Mouse (Mus musculus) cerebellum, postnatal 36 days (tissue): Measurements from ENCODE around the gene Cux2.
A peak's percentile ranks its signal among the peaks of the same experiment; 100 is the strongest.

ENCODE experiments used
- DNase-seq, 2 experiments: peaks; one replicate each; pipeline ENCODE4 v3.0.0; 2021 to 2022; ENCODE audit warnings: mixed read lengths in 2 of 2

Gene Cux2

DNA sequence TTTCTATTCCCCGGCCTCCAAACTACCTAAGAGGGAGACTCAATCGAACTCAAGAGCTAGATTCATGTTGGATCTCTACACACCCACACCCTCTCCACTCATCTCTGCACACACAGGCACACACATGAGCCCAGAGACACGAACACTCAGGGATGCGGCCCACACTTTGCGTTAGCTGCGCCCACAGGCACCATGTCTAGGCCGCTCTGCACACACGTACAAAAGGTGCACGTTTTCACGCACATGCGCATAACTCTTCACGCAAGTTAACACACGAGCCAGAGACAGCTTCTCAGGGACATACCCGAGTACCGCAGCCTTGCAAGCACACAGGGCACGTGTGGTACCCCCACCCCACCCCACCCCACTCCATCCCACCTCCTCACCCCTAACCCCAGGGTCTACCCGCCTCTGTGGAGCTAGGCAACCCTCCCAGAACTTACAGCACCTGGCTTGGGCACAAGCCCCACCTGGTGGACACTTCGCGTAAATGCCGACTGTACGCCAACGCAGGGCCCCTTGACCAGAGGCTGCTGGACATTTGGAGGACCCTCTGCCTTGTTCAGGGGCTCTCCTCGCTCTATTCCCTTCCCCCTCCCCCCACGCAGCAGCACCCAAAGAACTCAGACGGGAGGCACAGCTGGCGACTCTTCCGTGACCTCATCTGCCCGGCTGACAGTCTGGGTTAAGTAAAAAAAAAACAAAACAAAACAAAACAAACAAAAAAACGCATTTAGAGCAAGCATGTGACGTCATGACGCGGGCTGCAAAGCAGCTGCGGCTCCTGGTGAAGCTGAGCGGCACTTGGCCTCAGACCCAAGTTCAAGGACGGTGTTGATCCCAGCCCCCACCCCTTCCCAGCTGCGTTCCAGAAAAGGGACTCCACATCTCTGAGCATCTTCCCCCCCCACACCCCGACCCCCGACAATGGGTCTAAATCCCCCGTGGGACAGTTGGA lies 9.4 kb upstream of the Cux2 start:
- peak; percentile 65 to 68 for DNase-seq

DNA sequence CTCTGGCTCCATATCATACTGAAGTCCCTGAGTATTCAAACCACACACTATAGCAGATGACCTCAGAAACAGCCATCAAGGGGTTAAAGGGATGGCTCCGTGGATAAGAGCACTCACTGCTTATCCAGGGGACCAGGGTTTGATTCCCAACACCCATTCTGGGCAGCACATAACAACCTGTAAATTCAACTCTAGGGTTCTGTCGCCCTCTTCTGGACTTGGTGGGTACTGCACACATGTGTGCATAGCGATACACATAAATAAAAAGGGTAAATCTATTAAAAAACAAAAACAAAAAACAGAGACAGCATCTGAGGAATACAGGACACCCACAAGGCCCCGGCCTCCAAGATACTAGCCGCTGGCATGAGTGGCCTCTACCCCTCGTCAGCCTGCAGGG lies 7.7 kb upstream of the Cux2 start:
- no peak for DNase-seq

DNA sequence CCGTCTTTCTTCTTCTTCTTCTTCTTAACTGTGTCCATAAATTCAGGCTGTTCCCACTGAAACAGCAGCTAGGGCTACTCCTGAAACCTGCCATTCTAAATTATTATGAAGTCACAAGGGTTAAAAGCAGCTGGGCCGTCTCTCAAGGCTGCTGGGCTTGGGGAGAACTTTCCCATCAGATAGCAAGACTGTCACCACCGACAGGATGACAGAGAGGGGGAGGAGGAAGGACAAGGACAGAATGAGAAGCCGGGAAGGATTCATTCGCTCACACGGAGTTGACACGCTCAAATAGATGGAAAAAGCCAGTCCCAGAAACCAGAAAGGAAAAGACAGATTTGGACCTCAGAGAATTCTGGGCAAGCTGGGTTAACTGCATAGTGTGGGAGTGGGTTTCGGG lies 6.7 kb upstream of the Cux2 start:
- DNase-seq: no peak

DNA sequence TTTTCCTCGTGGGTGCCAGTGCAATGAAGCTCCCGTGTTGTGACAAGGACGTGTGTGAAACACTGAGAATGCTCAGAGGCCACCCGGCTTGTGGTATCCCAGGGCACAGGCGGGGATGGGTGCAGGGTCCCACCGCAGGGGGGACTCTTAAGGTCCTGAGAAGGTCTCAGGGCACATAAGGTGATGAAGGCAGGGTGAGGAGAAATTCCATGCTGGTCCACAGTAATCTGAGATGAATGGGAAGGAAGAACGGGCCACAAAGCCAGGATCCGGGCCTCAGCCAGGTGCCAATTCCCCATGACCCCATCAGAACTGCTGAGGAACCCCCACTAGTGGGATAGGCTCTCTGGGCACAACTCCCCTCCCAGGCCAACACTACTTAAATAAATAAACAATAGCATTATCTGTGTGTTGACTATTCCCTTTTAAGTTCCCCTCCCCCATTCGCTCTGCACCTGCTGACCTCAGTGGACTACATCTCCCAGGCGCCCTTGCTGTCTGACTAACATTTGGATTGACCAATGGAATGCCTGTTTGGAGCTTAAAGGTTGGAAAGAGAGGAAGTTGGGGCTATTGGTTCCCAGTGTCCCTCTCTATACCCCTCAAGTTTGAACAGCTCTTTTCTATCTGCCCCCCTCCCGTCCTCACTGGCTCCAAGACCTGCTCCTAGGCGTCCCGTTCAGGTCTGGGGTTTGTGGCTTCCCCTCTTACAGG lies 4.4 kb upstream of the Cux2 start:
- peak; percentile 71 to 73 for DNase-seq

DNA sequence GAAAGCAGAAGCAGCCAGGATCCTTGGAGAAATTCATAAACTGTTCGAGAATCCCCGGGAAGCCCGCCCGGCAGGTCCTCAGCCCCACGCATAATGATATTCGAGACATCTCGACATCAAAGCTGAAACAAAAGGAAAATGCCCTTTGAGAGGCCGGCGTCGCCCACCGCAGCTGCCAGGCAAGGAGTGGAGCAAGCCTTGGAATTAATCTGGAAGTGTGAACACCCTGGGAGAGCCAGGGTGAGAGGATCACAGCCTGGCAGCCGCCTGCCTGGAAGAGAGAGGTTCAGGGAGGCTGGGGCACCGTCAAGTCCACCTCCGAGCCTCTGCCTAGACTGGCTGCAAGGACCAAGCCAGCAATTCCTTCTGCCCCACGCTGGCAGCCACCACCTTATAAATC lies 3.7 kb upstream of the Cux2 start:
- no peak for DNase-seq

DNA sequence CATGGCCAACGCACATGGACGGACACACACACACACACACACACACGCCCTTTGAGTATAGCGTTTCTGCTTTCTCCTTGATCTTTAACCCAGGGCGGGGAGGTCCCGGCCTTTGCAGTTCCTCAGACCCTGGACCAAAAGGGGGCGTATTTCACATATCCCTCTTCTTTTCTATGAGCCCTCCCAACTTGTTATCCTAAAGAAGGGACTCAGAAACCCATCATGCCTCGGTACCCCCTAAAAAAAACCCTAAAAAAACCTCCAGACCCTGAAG lies 867 bp upstream of the Cux2 start:
- no peak for DNase-seq

DNA sequence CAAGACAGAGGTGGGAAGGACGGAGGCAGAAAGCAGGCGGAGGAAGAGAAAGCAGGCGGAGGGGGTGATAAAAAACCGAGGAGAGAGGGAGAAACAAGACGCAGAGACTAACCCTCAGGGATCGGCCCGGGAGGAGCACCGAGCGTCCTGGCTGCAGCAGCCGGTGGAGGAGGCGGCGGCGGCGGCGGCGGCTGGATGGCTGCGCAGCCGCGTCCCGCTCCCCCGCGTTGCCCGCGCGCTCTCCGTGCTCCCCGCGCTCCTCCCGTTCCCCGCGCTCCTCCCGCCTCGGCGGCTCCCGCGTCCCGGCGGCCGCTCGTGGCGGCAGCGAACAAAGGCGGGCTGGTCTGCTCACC lies 262 bp downstream of the Cux2 start:
- DNase-seq: peak; percentile 74 to 75

DNA sequence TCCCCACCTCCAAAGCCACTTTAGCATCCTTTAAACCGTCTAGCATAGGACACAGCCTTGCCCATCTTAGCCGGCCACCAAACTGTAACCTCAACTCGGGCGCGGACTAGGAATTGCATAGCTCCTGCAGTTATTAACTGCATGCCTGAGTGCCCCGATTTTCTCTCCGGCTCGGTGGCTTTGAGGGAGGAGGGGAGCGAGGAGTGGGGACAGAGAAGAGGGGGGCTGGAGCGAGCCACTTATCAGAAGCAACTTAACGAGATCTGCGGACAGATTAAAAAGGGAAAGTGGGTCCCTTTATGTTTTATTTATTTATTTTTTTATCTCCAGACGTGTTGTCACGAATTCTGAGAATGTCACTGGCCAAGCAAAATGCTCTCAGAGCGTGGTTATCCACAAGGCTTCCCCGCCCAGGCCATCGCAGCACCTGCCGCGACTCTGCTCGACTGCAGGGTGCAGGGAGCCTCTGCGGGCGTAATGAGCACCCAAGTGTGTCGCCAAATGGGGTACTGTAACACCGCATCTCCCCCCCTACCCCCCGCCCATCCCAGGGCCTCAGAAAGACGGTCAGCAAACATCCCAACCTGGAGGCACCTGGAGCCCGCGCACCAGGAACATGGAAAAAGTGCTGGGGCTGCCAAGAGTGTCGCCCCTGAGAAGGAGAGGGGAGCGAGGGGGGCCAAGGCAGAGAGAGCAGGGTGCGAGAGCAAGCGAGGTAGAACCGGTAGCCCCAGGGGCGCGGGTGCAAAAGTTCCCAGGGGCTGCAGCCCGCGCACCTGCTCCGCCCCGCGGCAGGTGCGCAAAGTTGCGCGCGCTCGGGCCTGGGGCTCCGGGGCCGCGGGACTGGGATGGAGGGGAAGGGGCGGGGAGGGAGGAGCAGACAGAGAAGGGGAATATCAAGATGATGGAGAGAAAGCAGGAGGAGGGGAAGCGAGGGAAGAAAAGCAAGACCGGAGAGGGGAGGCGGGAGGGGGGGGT lies 927 bp downstream of the Cux2 start:
- peak; percentile 28 to 43 for DNase-seq

DNA sequence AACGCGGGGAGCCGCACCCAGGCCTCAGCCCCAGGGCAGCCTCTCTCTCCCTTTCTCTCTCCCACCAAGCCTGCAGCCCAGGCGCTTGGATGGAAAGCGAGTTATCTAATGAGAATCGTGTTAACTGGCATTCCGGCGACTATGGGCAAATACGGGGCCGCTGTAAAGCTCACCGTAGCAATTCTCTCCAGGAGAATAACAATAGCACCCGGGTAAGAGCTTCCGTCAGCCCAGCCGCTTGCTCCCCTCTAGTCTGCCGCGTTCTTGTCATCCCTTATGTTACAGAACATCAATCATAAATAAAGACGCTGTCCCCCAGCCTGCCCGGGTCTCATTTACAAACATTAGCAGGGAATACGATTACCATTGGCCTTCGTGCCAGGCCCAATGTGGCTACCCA lies 1.6 kb downstream of the Cux2 start:
- DNase-seq: peak in 1 of 2 experiments; percentile 19

DNA sequence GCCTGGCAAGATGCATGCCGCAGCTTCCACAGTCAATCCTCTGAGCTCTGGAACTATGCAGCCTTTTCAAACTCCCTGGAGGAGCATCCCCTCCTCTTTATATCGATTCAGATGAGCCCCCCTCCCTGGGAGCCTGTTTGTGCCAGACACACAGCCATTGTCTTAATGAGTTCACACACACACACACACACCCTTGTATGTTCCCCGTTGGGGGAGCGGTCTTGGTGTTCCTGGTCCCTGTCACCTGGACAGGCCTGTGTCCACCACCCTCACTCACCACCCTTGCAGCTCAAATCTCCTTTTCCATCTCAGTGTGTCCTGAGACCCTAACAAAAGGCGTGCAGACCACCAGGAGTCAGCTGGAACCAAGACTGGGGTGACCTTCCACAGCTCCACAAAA lies 2.1 kb downstream of the Cux2 start:
- no peak for DNase-seq

DNA sequence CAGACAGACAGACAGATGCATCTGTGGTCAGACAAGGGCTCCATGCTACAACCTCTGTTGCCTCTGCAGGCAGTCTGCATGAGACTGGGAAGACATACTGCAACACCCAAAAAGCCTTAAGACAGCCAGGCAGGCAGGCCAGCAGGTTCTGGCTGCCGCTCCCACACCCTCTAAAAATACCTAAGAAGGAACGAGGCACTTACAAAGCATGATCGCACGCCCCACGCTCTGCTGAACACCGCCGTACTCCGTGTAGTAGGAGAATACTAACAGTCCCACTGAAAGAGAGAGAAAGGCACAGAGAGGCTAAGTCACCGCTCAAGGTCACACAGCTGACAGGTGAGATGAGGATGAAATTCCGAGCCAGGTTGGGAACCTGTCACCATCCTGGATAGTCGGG lies 6.3 kb downstream of the Cux2 start:
- DNase-seq: no peak

DNA sequence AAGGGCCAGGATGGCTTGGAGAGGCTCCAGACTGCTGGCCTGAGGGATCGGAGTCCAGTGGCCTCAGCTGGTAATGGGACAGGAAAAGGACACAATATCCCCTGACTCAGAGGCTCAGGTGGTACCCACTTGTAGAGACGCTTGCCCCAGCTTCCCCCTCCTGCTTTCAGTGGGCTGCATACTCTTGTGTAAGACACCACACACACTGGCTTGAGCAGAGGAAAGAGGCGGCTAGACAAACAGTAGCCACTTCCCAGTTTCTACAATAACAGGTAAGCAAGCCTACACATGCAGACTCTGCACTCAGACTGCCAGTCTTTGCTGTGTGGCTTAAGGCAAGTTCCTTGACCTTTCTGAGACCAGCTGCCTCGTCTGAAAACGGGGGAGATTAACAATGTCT lies 14.6 kb downstream of the Cux2 start:
- DNase-seq: no peak

DNA sequence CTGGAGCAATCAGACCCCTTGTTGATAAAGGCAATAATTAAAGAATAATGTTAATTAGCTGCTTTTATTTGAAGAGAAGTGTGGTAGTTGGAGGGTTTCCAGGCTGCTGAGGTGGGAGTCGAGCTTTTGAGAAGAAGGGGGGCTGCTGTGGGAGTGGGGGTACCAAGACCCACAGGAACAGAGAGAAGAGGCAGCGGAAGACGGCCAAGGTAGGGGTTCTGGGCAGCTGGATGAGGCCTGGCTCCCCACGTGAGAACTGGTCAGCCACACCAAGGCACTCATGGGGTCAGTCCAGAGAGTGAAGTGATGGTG lies 16.8 kb downstream of the Cux2 start:
- no peak for DNase-seq

DNA sequence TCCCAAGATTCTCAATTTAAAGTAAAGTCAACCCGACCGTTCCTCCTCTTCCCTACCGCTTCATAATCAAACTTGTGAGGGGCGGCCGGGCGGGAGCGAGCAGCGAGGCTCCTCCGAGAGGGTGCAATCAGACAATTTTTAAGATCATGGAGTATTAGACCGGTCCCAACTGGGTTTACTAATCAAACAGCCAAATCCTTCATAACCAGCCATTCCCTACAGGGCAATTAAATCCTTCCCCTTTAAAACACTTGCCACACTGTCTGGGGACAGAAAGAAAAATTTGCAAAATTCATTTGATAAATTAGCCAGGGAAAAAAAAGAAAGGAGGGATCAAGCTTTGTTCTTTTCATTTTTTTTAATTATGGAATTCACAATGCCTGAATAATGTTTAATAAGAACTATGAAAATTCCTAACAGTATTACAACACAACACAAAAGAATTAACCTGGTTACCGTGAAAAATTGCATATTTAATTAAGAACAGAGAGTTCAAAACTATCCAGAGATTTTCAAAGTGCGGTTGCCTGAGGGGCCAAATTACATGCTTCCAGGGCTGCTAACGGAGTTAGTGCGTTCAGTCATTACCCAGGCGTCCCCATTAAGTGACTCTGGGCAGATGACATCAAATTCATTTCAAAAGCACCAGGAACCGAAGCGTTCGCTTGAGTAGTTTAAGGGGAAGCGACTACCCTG lies 17.3 kb downstream of the Cux2 start:
- DNase-seq: no peak

DNA sequence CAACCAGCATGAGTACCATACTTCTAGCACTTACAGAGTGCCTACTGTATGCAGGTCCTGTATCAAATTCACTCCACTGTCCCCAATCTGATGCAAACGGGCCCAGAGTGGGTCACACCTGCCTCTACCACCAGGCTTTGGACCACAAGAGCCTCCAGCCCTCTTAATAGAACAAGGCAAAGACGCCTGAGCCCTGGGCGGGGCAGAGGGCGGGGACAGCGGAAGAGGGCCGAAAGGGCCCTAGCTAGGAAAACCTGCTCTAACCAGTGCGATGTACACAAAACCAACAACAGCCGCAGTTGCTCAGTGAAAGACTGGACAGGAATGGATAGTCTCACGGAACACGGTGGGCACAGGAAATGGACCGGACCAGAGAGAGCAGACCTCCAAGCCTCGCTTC lies 18.8 kb downstream of the Cux2 start:
- no peak for DNase-seq

DNA sequence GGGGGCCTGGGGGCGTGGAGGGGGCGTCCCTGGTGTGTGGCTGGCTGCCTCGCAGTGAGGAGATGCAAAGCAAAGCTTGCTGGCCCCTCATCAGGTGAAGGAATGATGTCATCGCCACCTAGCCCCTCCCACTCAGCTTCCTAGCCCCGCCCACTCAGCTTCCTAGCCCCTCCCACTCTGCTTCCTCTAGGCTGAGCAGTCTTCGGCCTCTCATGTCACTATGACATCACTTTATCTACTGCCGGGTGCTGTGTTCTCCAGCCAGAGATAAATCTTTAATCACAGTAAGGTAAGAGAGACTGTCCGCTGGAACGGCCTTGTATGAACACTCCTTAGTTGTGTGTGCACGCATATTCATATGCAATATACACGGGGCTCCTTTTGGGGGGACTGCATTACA lies 19.3 kb downstream of the Cux2 start:
- DNase-seq: no peak

DNA sequence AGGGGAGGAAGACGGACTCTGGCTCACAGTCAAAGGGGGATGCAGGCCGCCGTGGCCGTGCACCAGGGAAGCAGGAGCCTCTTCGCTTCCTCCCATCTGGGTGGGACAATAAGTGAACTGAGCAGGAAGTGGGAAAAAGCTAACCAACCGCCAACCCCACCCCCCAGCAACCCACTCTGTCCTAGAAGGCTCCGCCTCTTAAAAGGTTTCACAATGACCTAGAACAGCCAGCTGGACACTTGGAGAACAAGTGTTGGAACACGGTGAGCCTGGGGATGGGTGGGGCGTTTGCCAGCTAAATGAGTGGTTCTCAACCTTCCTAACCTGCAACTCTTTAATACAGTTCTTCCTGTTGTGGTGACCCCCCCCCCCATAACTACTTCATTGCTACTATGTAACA lies 23.1 kb downstream of the Cux2 start:
- DNase-seq: no peak

DNA sequence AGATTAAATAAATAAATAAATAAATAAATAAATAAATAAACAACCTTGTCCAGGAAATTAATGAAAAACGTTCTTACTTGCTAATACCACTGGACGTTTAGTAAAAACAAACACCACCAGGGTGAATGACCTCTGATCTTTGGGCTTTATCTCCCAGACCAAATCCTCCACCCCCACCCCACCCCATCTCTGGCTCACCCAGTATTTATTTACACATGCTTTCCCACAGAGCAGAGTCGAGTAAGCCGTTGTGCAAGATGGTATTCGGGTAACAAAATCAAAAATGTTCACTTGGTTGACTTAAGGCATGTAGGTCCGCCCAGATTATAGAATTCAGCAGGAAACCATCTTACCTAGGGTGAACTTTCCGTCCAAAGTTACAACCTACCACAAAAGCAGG lies 23.6 kb downstream of the Cux2 start:
- DNase-seq: no peak

DNA sequence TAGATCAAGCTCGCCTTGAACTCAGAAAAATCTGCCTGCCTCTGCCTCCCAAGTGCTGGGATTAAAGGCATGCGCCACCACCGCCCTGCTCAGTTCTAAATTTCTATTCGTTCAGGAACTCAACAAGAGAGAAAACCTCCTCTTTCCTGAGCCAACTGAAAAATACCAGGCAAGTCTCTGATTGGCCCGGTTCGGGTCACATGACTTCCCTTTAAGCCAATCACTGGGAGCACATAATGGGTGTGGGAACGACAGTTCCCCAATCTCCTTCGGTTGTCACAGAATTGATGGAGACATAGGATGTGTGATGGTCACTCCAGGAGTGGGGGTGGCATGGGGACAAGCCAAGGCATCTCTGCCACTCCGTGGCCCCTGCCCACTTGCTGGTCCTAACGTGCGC lies 24.8 kb downstream of the Cux2 start:
- DNase-seq: no peak

DNA sequence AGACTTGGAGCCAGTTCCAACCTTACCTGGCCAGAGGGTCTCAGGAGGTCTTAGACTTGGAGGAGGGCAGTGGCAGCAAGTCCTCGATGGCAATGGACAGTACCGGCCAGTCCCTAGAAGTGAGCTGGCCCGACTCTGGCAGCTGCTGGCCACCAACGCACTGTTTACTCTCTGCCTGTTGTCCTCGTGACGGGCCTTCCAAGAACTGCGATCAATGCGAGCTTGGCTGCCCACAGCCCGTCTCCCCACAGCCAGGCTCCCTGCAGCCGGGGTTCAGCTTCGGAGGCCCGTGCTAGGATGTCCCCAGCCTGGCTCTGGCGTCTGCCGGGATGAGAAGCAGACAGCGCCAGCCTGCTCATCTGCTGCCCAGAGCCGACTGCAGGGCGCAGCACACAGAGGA lies 30.6 kb downstream of the Cux2 start:
- DNase-seq: peak in 1 of 2 experiments; percentile 17

DNA sequence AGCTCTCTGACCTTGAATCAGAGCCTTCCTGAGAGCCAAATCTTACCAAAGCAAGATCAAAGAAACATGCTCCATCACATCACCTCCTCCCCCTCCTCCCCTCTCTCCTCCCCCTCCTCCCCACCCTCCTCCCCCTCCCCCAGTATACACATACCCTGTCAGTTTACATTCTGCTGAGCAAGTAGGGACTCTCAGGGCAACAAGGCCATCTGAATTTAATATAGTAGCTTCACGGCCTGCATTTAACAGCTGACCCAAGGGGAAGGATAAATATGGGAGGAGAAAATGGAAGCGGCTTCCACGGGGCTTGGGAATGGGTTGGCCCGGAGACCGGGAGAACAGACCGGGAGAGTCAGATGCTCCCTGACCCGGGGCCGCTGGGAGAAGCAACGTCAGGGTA lies 32.1 kb downstream of the Cux2 start:
- no peak for DNase-seq

DNA sequence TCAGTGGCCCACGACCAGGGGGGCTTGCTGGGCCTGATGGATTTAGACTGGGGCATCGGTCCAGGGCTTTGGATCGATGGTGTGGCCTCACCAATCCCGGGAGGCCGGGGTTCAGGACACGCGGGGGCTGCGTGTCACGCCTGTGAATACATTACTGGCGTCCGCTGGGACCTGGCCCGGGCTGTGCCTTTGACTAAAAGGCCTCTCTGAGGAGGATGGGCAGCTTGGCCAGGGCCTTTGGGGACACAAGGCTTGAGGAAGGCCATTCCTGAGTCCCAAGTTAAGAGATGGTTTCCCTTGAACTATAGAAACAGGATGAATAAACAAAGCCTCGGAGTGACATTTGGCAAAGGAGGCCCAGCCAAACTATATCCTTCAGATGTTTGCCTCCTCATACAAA lies 32.6 kb downstream of the Cux2 start:
- no peak for DNase-seq

DNA sequence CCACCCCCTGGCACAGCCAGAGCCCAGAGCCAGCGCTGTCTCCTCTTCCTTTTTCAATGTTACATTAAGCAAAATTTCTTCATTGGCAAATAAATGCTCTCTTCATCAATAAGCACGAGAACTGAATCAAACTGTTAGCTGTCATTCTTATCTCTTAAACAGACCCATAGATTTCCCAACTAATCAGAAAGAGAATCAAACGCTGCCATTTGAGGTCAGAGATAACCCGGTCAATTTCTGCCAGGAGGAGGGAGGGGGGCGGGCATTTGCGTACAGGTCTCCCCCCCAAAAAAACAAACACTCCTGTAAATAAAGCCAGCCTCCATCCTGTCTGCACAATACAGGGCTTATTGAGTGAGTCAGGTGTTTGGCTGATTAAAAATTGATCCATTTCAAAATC lies 33.2 kb downstream of the Cux2 start:
- no peak for DNase-seq
